Mouse (Mus musculus): Measurements from ENCODE around the gene Rgs6. TPM values are rescaled to one million over a fixed set of nuclear protein-coding genes. Genes with fewer than 3 reads are reported as not detected.

Gene Rgs6
- polyA plus RNA-seq, 1 experiment from 2014 or later = 2.6 TPM

DNA sequence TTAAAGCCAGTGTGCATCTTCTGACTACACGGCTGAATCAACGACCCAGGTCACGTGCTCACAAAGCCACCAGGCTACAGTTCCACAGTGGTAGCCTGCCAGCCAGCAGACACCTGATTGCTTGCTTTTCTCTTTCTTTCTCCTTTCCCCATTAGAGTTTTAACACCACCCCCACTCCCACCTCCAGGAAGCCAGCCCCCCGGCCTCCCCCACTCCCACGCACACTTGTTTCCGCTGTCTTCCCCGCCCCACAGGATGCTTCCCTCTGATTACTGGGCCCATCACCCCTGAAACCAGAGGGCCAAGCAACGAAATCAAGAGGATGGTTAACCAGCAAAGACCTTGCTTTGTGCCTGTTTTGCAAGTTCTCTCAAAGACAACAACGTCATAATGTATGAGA, 373.0 kb downstream of the Rgs6 start:
- Histone ChIP-seq H3K27ac (replicated peaks; ENCODE audit: low read depth, low read length) (no peak overlapping the region), H3K27me3 (replicated peaks; ENCODE audit: control insufficient read depth, insufficient read depth, low read length) (no peaks in the 10 kb centered on the region), H3K9me3 (ENCODE audit: control insufficient read depth, low read length) (no peaks in the 10 kb centered on the region), H3K4me1 (ENCODE audit: control insufficient read depth, insufficient read depth, low read length) (peaks cover 7% of the 10 kb centered on the region; the same call in 1 of the 2 replicates), H3K9ac (ENCODE audit: low read depth, low read length) (no peak overlapping the region), H3K36me3 (ENCODE audit: control insufficient read depth, insufficient read depth, low read length) (no peaks in the 10 kb centered on the region), H3K4me2 (ENCODE audit: low read depth, low read length) (no peak overlapping the region), H3K4me3 (ENCODE audit: low read depth, low read length) (no peak overlapping the region)
- ATAC-seq (ENCODE audit: low read depth) (no peak), DNase-seq (ENCODE audit: low spot score) (no peak)
- WGBS = 83% methylated on average over 9 of the region's 9 CpGs

GRCm38 (mm10) chr12:82961852-82962251, 373.8 kb downstream of the Rgs6 start:
- no peak for ATAC-seq (ENCODE audit: low read depth)
- Histone ChIP-seq H3K27ac (replicated peaks; ENCODE audit: low read depth, low read length) (no peak overlapping the region), H3K36me3 (ENCODE audit: control insufficient read depth, insufficient read depth, low read length) (no peaks in the 10 kb centered on the region), H3K9ac (ENCODE audit: low read depth, low read length) (no peak overlapping the region), H3K4me2 (ENCODE audit: low read depth, low read length) (no peak overlapping the region), H3K4me1 (ENCODE audit: control insufficient read depth, insufficient read depth, low read length) (peaks cover 7% of the 10 kb centered on the region; the same call in 1 of the 2 replicates), H3K27me3 (replicated peaks; ENCODE audit: control insufficient read depth, insufficient read depth, low read length) (no peaks in the 10 kb centered on the region), H3K9me3 (ENCODE audit: control insufficient read depth, low read length) (no peaks in the 10 kb centered on the region), H3K4me3 (ENCODE audit: low read depth, low read length) (no peak overlapping the region)
- WGBS = 58% methylated on average over 4 of the region's 4 CpGs
- DNase-seq (ENCODE audit: low spot score) = peak; percentile 21

DNA sequence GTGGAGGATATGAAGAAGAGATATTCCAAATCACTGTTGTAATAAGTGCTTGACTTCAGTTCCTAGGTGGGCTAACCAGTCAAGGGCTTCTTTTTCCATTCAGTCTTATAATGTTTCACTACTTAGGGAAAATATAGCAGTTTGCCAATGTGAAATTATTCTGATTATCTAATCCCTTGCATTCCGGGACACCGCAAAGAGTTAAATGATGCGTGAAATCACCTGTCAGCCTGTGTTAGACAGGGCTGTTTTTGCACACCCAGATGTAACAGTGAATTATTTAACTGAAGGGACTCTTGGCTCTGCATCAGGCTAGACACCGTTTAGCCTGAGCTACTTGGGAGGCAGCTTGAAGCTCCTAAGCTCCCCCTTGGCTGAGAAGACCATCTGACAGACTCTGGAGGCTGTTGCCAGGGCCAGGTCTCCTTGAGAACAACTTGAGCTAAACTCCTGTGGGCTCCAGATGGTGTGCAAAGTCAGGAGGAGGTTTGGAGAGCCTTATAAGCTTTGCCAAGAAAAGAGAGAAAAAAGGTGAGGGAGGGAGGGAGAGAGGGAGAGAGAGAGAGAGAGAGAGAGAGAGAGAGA, 382.5 kb downstream of the Rgs6 start:
- Histone ChIP-seq H3K36me3 (ENCODE audit: control insufficient read depth, insufficient read depth, low read length) (no peaks in the 10 kb centered on the region), H3K9ac (ENCODE audit: low read depth, low read length) (no peak overlapping the region), H3K9me3 (ENCODE audit: control insufficient read depth, low read length) (0 out of 2 replicates have a peak, but pooled peaks cover 3% of the 10 kb centered on the region), H3K4me2 (ENCODE audit: low read depth, low read length) (no peak overlapping the region), H3K27ac (replicated peaks; ENCODE audit: low read depth, low read length) (no peak overlapping the region), H3K27me3 (replicated peaks; ENCODE audit: control insufficient read depth, insufficient read depth, low read length) (no peaks in the 10 kb centered on the region), H3K4me1 (ENCODE audit: control insufficient read depth, insufficient read depth, low read length) (peaks cover 6% of the 10 kb centered on the region; the same call in 1 of the 2 replicates), H3K4me3 (ENCODE audit: low read depth, low read length) (no peak overlapping the region)
- 61% methylated on average over 4 of the region's 4 CpGs for WGBS
- ATAC-seq (ENCODE audit: low read depth) = 0 out of 2 replicates have a peak, but pooled peaks have one; percentile 41
- peak; percentile 48 for DNase-seq (ENCODE audit: low spot score)

GRCm38 (mm10) chr12:82971176-82971575, 383.1 kb downstream of the Rgs6 start:
- Histone ChIP-seq H3K4me2 (ENCODE audit: low read depth, low read length) (no peak overlapping the region), H3K27me3 (replicated peaks; ENCODE audit: control insufficient read depth, insufficient read depth, low read length) (no peaks in the 10 kb centered on the region), H3K4me3 (ENCODE audit: low read depth, low read length) (no peak overlapping the region), H3K9ac (ENCODE audit: low read depth, low read length) (no peak overlapping the region), H3K9me3 (ENCODE audit: control insufficient read depth, low read length) (0 out of 2 replicates have a peak, but pooled peaks cover 3% of the 10 kb centered on the region), H3K4me1 (ENCODE audit: control insufficient read depth, insufficient read depth, low read length) (peaks cover 6% of the 10 kb centered on the region; the same call in 1 of the 2 replicates), H3K36me3 (ENCODE audit: control insufficient read depth, insufficient read depth, low read length) (no peaks in the 10 kb centered on the region), H3K27ac (replicated peaks; ENCODE audit: low read depth, low read length) (no peak overlapping the region)
- peak; percentile 32 for DNase-seq (ENCODE audit: low spot score)
- ATAC-seq (ENCODE audit: low read depth) = no peak
- 38% methylated on average over 1 of the region's 1 CpGs for WGBS

DNA sequence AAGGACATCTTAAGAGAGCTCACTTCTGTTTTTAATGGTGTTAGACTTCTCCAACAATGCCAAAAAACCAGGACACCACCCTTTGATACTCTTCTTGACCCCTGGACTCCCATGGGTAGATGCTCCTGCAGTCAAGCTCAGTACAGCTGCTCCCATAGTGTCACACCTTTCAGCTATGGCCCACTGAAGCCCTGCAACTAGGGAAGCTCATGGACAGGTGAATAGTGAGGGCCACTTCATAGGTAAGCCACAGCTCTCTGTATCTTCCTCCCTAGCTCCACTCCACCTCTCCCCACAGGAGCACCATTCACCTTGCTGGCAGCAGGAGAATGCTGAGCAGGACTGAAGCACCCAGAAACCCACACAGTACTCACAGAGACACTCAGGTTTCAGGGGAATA, 384.6 kb downstream of the Rgs6 start:
- H3K9ac ChIP-seq (ENCODE audit: low read depth, low read length) = no peak overlapping the region
- H3K4me1 ChIP-seq (ENCODE audit: control insufficient read depth, insufficient read depth, low read length) = peaks cover 6% of the 10 kb centered on the region; the same call in 1 of the 2 replicates
- no peaks in the 10 kb centered on the region for H3K27me3 ChIP-seq (replicated peaks; ENCODE audit: control insufficient read depth, insufficient read depth, low read length)
- no peak for DNase-seq (ENCODE audit: low spot score)
- no peak overlapping the region for H3K4me2 ChIP-seq (ENCODE audit: low read depth, low read length)
- H3K36me3 ChIP-seq (ENCODE audit: control insufficient read depth, insufficient read depth, low read length) = no peaks in the 10 kb centered on the region
- ATAC-seq (ENCODE audit: low read depth) = no peak
- H3K4me3 ChIP-seq (ENCODE audit: low read depth, low read length) = no peak overlapping the region
- 0 out of 2 replicates have a peak, but pooled peaks cover 3% of the 10 kb centered on the region for H3K9me3 ChIP-seq (ENCODE audit: control insufficient read depth, low read length)
- H3K27ac ChIP-seq (replicated peaks; ENCODE audit: low read depth, low read length) = no peak overlapping the region

GRCm38 (mm10) chr12:82973771-82974170, 385.7 kb downstream of the Rgs6 start:
- Histone ChIP-seq H3K4me2 (ENCODE audit: low read depth, low read length) (no peak overlapping the region), H3K4me1 (ENCODE audit: control insufficient read depth, insufficient read depth, low read length) (peaks cover 6% of the 10 kb centered on the region; the same call in 1 of the 2 replicates), H3K27me3 (replicated peaks; ENCODE audit: control insufficient read depth, insufficient read depth, low read length) (no peaks in the 10 kb centered on the region), H3K9me3 (ENCODE audit: control insufficient read depth, low read length) (0 out of 2 replicates have a peak, but pooled peaks cover 3% of the 10 kb centered on the region), H3K9ac (ENCODE audit: low read depth, low read length) (no peak overlapping the region), H3K27ac (replicated peaks; ENCODE audit: low read depth, low read length) (no peak overlapping the region), H3K4me3 (ENCODE audit: low read depth, low read length) (no peak overlapping the region), H3K36me3 (ENCODE audit: control insufficient read depth, insufficient read depth, low read length) (no peaks in the 10 kb centered on the region)
- ATAC-seq (ENCODE audit: low read depth) (no peak), DNase-seq (ENCODE audit: low spot score) (no peak)
- WGBS = 89% methylated on average over 3 of the region's 3 CpGs

DNA sequence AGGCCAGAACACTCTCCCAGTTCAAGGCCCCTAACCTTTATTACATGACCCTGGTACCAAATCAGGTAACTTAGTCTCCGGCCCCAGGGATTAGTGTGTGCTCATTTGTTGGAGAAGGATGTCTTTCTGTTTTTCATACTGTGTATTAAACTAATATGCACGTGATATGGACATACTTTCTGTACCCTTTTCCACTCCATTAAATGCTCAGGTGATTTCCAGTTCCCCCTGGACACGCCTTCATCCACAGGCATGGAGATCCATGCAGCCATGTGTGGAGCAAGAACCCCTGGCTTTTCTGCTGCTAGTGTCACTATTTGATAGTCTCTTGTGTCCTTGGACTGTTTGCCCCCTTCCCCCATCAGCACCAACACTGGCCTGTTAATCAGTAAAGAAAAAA, 390.2 kb downstream of the Rgs6 start:
- Histone ChIP-seq H3K9me3 (ENCODE audit: control insufficient read depth, low read length) (0 out of 2 replicates have a peak, but pooled peaks cover 3% of the 10 kb centered on the region), H3K27me3 (replicated peaks; ENCODE audit: control insufficient read depth, insufficient read depth, low read length) (no peaks in the 10 kb centered on the region), H3K4me1 (ENCODE audit: control insufficient read depth, insufficient read depth, low read length) (no peaks in the 10 kb centered on the region), H3K4me3 (ENCODE audit: low read depth, low read length) (no peak overlapping the region), H3K9ac (ENCODE audit: low read depth, low read length) (no peak overlapping the region), H3K4me2 (ENCODE audit: low read depth, low read length) (no peak overlapping the region), H3K27ac (replicated peaks; ENCODE audit: low read depth, low read length) (no peak overlapping the region), H3K36me3 (ENCODE audit: control insufficient read depth, insufficient read depth, low read length) (no peaks in the 10 kb centered on the region)
- DNase-seq (ENCODE audit: low spot score) = no peak
- 79% methylated on average over 3 of the region's 3 CpGs for WGBS
- ATAC-seq (ENCODE audit: low read depth) = no peak

GRCm38 (mm10) chr12:82982716-82983115, 394.6 kb downstream of the Rgs6 start:
- Histone ChIP-seq H3K9me3 (ENCODE audit: control insufficient read depth, low read length) (no peaks in the 10 kb centered on the region), H3K9ac (ENCODE audit: low read depth, low read length) (no peak overlapping the region)
- WGBS = 93% methylated on average over 4 of the region's 4 CpGs

DNA sequence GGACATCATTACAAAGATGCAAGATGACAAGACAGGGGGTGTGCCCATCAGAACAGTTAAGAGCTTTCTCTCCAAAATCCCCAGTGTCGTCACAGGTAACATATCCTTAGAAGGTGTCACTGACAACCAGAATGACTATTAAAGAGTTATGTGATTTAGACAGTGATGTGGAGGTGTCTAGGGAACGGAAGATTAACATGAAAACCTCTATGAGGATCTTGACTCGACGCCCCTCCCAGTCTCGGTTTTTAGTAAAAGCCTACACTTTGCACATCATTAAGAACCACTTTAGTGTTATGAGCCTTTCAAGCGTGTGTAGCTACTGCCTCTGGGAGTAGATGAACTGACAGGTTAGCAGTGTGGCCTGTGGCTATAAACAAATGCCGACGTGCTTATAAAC, 397.2 kb downstream of the Rgs6 start:
- no peak overlapping the region for H3K27ac ChIP-seq (replicated peaks; ENCODE audit: low read depth, low read length)
- ATAC-seq (ENCODE audit: low read depth) (no peak), DNase-seq (ENCODE audit: low spot score) (peak; percentile 7)
- no peaks in the 10 kb centered on the region for H3K9me3 ChIP-seq (ENCODE audit: control insufficient read depth, low read length)
- no peak overlapping the region for H3K4me3 ChIP-seq (ENCODE audit: low read depth, low read length)
- peaks cover 4% of the 10 kb centered on the region; the same call in 1 of the 2 replicates for H3K4me1 ChIP-seq (ENCODE audit: control insufficient read depth, insufficient read depth, low read length)
- no peaks in the 10 kb centered on the region for H3K27me3 ChIP-seq (replicated peaks; ENCODE audit: control insufficient read depth, insufficient read depth, low read length)
- no peak overlapping the region for H3K4me2 ChIP-seq (ENCODE audit: low read depth, low read length)
- H3K36me3 ChIP-seq (ENCODE audit: control insufficient read depth, insufficient read depth, low read length) = no peaks in the 10 kb centered on the region
- H3K9ac ChIP-seq (ENCODE audit: low read depth, low read length) = no peak overlapping the region
- 78% methylated on average over 8 of the region's 8 CpGs for WGBS

More at GRCm38 (mm10) chr12:82982716-82983115, 394.6 kb downstream of the Rgs6 start:
- Histone ChIP-seq H3K4me1 (ENCODE audit: control insufficient read depth, insufficient read depth, low read length) (no peaks in the 10 kb centered on the region), H3K27ac (replicated peaks; ENCODE audit: low read depth, low read length) (no peak overlapping the region), H3K4me2 (ENCODE audit: low read depth, low read length) (no peak overlapping the region), H3K4me3 (ENCODE audit: low read depth, low read length) (no peak overlapping the region), H3K27me3 (replicated peaks; ENCODE audit: control insufficient read depth, insufficient read depth, low read length) (no peaks in the 10 kb centered on the region), H3K36me3 (ENCODE audit: control insufficient read depth, insufficient read depth, low read length) (no peaks in the 10 kb centered on the region)
- DNase-seq (ENCODE audit: low spot score) (no peak), ATAC-seq (ENCODE audit: low read depth) (no peak)
